Mouse (Mus musculus): ENCODE results near the gene Osbpl10. TPM values are rescaled to one million over a fixed set of nuclear protein-coding genes. Genes with fewer than 3 reads are reported as not detected.

The Osbpl10 gene
- polyA plus RNA-seq, 1 experiment from 2014 or later = 2.6 TPM

DNA sequence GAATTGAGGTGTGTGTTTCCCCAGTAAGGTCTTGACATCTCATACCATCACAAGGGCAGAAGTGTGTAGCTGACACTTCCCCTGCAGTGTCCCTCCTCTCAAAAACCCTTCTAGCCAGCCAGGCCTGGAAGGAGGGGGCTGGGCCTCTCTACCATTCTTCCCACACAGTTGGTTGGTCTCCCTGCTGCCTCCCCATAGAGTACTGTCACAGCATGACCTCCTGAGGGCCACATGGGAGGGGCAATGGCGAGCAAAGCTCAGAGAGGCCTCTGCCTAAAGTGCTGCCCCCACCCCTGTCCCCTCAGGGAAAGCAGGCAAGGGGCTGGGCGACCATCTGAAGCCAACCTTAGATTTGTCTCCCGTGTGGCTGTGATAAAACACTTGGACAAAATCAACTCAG, 251.8 kb downstream of the Osbpl10 start:
- WGBS = 23% methylated on average over 3 of the region's 3 CpGs
- ATAC-seq (ENCODE audit: low FRiP score, low TSS enrichment) = peak; percentile 50
- H3K27ac ChIP-seq (ENCODE audit: low read depth, low read length) = no peak overlapping the region

DNA sequence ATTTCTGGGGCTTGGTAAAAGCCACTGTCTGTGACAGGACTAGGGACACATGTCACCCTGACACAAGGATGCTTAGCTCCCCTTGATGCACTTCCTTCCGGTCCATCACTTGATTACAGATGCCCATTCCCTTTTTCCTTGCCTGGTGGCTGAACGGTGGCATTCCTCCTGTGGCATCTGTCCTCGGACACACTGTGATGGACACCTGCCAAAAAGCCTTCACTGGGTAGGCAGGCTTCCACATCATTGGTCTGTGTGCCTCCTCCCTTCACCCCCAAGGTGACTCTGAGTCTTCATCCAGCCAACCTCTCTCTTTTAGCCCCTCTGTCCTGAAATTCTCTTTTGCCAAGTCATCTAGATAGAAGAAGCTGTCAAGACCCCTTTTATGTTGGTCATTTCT, 253.1 kb downstream of the Osbpl10 start:
- Histone ChIP-seq H3K4me1 (ENCODE audit: control insufficient read depth, insufficient read depth, low read length) (peaks cover 8% of the 10 kb centered on the region; the same call in 1 of the 2 replicates), H3K4me3 (ENCODE audit: low read length) (no peak overlapping the region), H3K9ac (ENCODE audit: low read depth, low read length) (no peak overlapping the region), H3K4me2 (replicated peaks; ENCODE audit: low read depth, low read length) (no peak overlapping the region), H3K27ac (ENCODE audit: low read depth, low read length) (no peak overlapping the region), H3K27me3 (ENCODE audit: control insufficient read depth, insufficient read depth, low read length) (no peaks in the 10 kb centered on the region), H3K36me3 (ENCODE audit: control insufficient read depth, insufficient read depth, low read length) (no peaks in the 10 kb centered on the region), H3K9me3 (ENCODE audit: control insufficient read depth, low read length) (no peaks in the 10 kb centered on the region)
- WGBS = 94% methylated on average over 3 of the region's 3 CpGs
- no peak for ATAC-seq (ENCODE audit: low FRiP score, low TSS enrichment)

More for the DNA sequence above, 251.8 kb downstream of the Osbpl10 start:
- Histone ChIP-seq H3K9me3 (ENCODE audit: control insufficient read depth, low read length) (no peaks in the 10 kb centered on the region), H3K4me3 (ENCODE audit: low read length) (no peak overlapping the region), H3K36me3 (ENCODE audit: control insufficient read depth, insufficient read depth, low read length) (no peaks in the 10 kb centered on the region), H3K4me1 (ENCODE audit: control insufficient read depth, insufficient read depth, low read length) (peaks cover 8% of the 10 kb centered on the region; the same call in 1 of the 2 replicates), H3K27me3 (ENCODE audit: control insufficient read depth, insufficient read depth, low read length) (no peaks in the 10 kb centered on the region), H3K9ac (ENCODE audit: low read depth, low read length) (no peak overlapping the region), H3K4me2 (replicated peaks; ENCODE audit: low read depth, low read length) (no peak overlapping the region)

DNA sequence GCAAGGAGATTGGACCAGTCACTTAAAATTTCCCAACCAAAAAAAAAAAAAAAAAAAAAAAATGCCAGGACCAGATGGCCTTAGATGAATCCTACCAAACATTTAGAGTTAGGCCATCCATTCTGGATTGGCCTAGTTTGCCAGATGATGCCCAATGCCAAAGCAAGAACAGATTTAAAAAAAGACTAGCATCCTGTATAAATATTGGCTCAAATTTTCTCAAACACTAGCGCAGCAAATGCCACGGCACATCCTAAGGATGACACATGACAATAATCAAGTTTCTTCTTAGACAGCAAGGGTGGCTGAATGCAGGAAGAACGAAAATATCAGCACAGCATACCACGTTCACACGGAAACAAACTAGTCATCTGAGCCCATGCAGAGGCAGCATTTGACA, 255.4 kb downstream of the Osbpl10 start:
- 92% methylated on average over 5 of the region's 5 CpGs for WGBS
- ATAC-seq (ENCODE audit: low FRiP score, low TSS enrichment) = no peak
- H3K27ac ChIP-seq (ENCODE audit: low read depth, low read length) = no peak overlapping the region
- no peak overlapping the region for H3K9ac ChIP-seq (ENCODE audit: low read depth, low read length)
- no peaks in the 10 kb centered on the region for H3K9me3 ChIP-seq (ENCODE audit: control insufficient read depth, low read length)
- no peak overlapping the region for H3K4me2 ChIP-seq (replicated peaks; ENCODE audit: low read depth, low read length)
- peaks cover 8% of the 10 kb centered on the region; the same call in 1 of the 2 replicates for H3K4me1 ChIP-seq (ENCODE audit: control insufficient read depth, insufficient read depth, low read length)
- no peaks in the 10 kb centered on the region for H3K27me3 ChIP-seq (ENCODE audit: control insufficient read depth, insufficient read depth, low read length)
- H3K36me3 ChIP-seq (ENCODE audit: control insufficient read depth, insufficient read depth, low read length) = no peaks in the 10 kb centered on the region
- no peak overlapping the region for H3K4me3 ChIP-seq (ENCODE audit: low read length)

DNA sequence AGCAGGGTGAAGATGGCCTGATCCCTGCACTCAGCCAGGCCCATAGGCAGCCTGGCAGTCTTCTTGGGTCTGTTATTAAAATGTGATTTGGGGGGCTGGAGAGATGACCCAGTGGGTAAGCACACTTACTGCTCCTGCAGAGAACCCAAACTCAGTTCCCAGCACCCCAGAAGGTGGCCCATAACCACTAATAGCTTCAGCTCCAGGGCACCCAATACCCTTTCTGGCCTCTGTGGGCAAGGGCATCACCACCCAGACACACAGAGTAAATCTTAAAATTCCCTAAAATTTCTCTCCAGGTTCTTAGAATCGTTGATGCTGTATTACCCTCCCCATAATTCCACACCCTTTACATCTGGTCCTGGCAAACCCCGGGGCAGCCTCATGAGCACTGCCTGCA, 256.2 kb downstream of the Osbpl10 start:
- H3K9ac ChIP-seq (ENCODE audit: low read depth, low read length) = no peak overlapping the region
- no peak overlapping the region for H3K4me3 ChIP-seq (ENCODE audit: low read length)
- no peaks in the 10 kb centered on the region for H3K27me3 ChIP-seq (ENCODE audit: control insufficient read depth, insufficient read depth, low read length)
- WGBS = 100% methylated on average over 2 of the region's 2 CpGs
- no peak overlapping the region for H3K4me2 ChIP-seq (replicated peaks; ENCODE audit: low read depth, low read length)
- H3K4me1 ChIP-seq (ENCODE audit: control insufficient read depth, insufficient read depth, low read length) = peaks cover 8% of the 10 kb centered on the region; the same call in 1 of the 2 replicates
- no peak for ATAC-seq (ENCODE audit: low FRiP score, low TSS enrichment)
- H3K9me3 ChIP-seq (ENCODE audit: control insufficient read depth, low read length) = no peaks in the 10 kb centered on the region
- peaks cover 3% of the 10 kb centered on the region; the same call in 1 of the 2 replicates for H3K36me3 ChIP-seq (ENCODE audit: control insufficient read depth, insufficient read depth, low read length)
- no peak overlapping the region for H3K27ac ChIP-seq (ENCODE audit: low read depth, low read length)

DNA sequence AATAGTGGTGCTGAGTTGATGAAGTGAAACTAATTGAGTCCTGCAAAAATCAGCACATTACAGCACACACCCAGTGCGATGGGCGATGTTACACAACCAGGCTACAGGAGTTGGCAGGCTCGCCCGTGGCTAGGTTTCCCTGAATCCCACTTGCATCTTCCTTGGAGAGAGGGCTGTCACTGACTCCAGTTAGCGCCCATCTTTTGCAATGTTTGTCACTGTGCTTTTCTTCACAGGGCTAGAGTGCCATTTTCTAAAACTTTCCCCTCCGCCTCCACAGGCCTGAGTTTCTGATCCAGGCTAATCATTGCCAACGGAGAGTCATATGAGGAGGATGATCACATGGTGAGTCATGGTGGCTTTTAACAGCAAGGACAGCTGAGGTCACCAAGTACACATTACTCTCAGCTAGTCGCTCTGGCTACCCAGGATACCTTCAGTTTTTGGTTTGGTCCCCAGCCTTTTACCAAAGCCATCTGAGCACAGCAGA, 258.0 kb downstream of the Osbpl10 start:
- Histone ChIP-seq H3K9ac (ENCODE audit: low read depth, low read length) (no peak overlapping the region), H3K4me2 (replicated peaks; ENCODE audit: low read depth, low read length) (no peak overlapping the region), H3K4me1 (ENCODE audit: control insufficient read depth, insufficient read depth, low read length) (no peaks in the 10 kb centered on the region), H3K27ac (ENCODE audit: low read depth, low read length) (no peak overlapping the region), H3K4me3 (ENCODE audit: low read length) (no peak overlapping the region), H3K9me3 (ENCODE audit: control insufficient read depth, low read length) (no peaks in the 10 kb centered on the region), H3K27me3 (ENCODE audit: control insufficient read depth, insufficient read depth, low read length) (no peaks in the 10 kb centered on the region), H3K36me3 (ENCODE audit: control insufficient read depth, insufficient read depth, low read length) (peaks cover 19% of the 10 kb centered on the region)
- 85% methylated on average over 8 of the region's 8 CpGs for WGBS
- no peak for ATAC-seq (ENCODE audit: low FRiP score, low TSS enrichment)

DNA sequence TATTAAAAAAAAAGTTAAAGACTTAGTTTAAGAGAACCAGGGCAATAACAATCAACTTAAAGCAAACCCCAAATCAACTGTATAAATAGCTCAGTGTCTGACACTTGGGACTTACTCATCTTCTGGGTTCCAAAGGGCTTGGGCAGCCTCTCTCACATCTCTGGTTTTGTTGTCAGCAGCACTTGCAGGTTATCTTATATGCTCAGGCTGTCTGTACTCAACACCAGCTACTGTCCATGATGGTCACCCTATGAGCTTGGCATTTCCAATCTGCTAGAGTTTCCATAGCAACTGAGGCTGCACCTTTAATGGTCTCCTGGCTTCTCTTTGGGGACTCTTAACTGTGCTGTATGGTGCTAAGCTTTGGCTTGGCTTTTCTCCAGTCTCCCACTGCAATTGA, 259.6 kb downstream of the Osbpl10 start:
- no peak overlapping the region for H3K4me2 ChIP-seq (replicated peaks; ENCODE audit: low read depth, low read length)
- no peak for ATAC-seq (ENCODE audit: low FRiP score, low TSS enrichment)

DNA sequence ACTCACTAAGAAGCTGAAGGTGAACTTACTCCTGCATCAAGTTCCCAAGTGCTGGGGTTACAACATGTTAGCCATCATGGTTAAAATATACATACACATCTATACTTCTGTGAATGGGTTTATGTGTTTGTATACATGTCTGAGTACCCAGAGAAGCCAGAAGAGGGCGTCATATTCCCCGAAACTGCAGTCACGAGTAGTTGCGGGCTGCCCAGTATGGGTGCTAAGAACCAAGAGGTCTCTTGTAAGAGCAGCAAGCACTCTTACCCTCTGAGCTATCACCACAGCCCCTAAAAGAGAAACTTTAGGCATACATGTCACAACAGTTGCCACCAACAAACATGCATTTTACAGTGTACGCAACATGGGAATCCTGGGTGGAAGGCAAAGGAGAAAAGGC, 261.5 kb downstream of the Osbpl10 start:
- WGBS = 97% methylated on average over 5 of the region's 5 CpGs
- Histone ChIP-seq H3K4me2 (replicated peaks; ENCODE audit: low read depth, low read length) (no peak overlapping the region), H3K36me3 (ENCODE audit: control insufficient read depth, insufficient read depth, low read length) (peaks cover 53% of the 10 kb centered on the region), H3K9me3 (ENCODE audit: control insufficient read depth, low read length) (no peaks in the 10 kb centered on the region), H3K4me3 (ENCODE audit: low read length) (no peak overlapping the region), H3K9ac (ENCODE audit: low read depth, low read length) (no peak overlapping the region), H3K27me3 (ENCODE audit: control insufficient read depth, insufficient read depth, low read length) (no peaks in the 10 kb centered on the region), H3K4me1 (ENCODE audit: control insufficient read depth, insufficient read depth, low read length) (no peaks in the 10 kb centered on the region), H3K27ac (ENCODE audit: low read depth, low read length) (no peak overlapping the region)
- ATAC-seq (ENCODE audit: low FRiP score, low TSS enrichment) = no peak

More for the DNA sequence above, 259.6 kb downstream of the Osbpl10 start:
- no peaks in the 10 kb centered on the region for H3K4me1 ChIP-seq (ENCODE audit: control insufficient read depth, insufficient read depth, low read length)
- no peaks in the 10 kb centered on the region for H3K9me3 ChIP-seq (ENCODE audit: control insufficient read depth, low read length)
- no peak overlapping the region for H3K27ac ChIP-seq (ENCODE audit: low read depth, low read length)
- no peak overlapping the region for H3K9ac ChIP-seq (ENCODE audit: low read depth, low read length)
- peaks cover 34% of the 10 kb centered on the region for H3K36me3 ChIP-seq (ENCODE audit: control insufficient read depth, insufficient read depth, low read length)
- no peak overlapping the region for H3K4me3 ChIP-seq (ENCODE audit: low read length)
- no peaks in the 10 kb centered on the region for H3K27me3 ChIP-seq (ENCODE audit: control insufficient read depth, insufficient read depth, low read length)

DNA sequence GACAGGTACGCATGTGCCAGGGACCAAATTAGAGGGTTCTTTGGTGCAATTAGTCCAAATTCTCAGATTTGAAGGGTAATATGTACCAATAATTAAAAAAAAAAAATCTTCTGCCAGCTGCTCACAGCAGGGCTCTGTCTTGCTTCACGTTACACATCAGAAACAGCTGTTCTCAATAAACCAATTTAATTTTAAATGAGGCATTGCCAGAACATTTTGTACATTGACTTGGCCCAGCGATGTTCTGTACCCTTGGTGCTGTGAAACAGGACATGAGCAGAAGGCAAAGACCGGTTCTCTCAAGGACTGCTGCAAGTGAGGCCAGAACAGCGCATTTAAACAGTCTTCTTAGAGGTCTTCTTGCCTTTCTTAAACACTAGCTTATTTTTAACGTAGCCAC, 265.3 kb downstream of the Osbpl10 start:
- H3K36me3 ChIP-seq (ENCODE audit: control insufficient read depth, insufficient read depth, low read length) = peaks cover 82% of the 10 kb centered on the region
- H3K9me3 ChIP-seq (ENCODE audit: control insufficient read depth, low read length) = no peaks in the 10 kb centered on the region
- no peak for ATAC-seq (ENCODE audit: low FRiP score, low TSS enrichment)
- no peak overlapping the region for H3K4me3 ChIP-seq (ENCODE audit: low read length)
- no peak overlapping the region for H3K4me2 ChIP-seq (replicated peaks; ENCODE audit: low read depth, low read length)
- H3K9ac ChIP-seq (ENCODE audit: low read depth, low read length) = no peak overlapping the region
- no peak overlapping the region for H3K27ac ChIP-seq (ENCODE audit: low read depth, low read length)
- 90% methylated on average over 6 of the region's 6 CpGs for WGBS
- no peaks in the 10 kb centered on the region for H3K4me1 ChIP-seq (ENCODE audit: control insufficient read depth, insufficient read depth, low read length)
- H3K27me3 ChIP-seq (ENCODE audit: control insufficient read depth, insufficient read depth, low read length) = no peaks in the 10 kb centered on the region

DNA sequence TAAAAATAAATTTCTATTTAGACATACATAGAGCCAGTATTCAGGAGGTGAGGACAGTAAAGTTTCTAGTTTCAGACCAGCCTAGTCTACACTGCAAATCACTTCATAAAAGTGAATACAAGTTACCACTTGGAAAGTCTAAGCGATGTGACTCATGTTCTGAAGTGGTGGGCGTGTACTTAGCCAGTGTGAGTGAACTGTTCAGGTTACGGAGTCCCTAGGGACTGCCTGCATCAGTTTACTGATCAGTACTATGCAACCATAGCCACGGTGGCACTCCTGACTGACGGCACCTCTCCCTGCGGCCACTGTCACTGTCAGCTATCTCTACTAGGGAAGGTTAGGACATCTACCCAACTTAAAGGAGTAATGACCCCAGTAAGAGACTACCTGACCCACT, 266.7 kb downstream of the Osbpl10 start:
- ATAC-seq (ENCODE audit: low FRiP score, low TSS enrichment) = no peak
- no peak overlapping the region for H3K9ac ChIP-seq (ENCODE audit: low read depth, low read length)
- H3K4me1 ChIP-seq (ENCODE audit: control insufficient read depth, insufficient read depth, low read length) = no peaks in the 10 kb centered on the region
- WGBS = 86% methylated on average over 6 of the region's 6 CpGs
- no peaks in the 10 kb centered on the region for H3K9me3 ChIP-seq (ENCODE audit: control insufficient read depth, low read length)
- H3K4me2 ChIP-seq (replicated peaks; ENCODE audit: low read depth, low read length) = no peak overlapping the region
- H3K4me3 ChIP-seq (ENCODE audit: low read length) = no peak overlapping the region
- H3K27ac ChIP-seq (ENCODE audit: low read depth, low read length) = no peak overlapping the region
- no peaks in the 10 kb centered on the region for H3K27me3 ChIP-seq (ENCODE audit: control insufficient read depth, insufficient read depth, low read length)
- peaks cover 89% of the 10 kb centered on the region for H3K36me3 ChIP-seq (ENCODE audit: control insufficient read depth, insufficient read depth, low read length)

Data from kidney, embryonic 14.5 days (tissue).